Mouse (Mus musculus): ENCODE results near the gene Fxr2. TPM values are rescaled to one million over a fixed set of nuclear protein-coding genes. Genes with fewer than 3 reads are reported as not detected.

Gene Fxr2
- total RNA-seq, 2 experiments from 2014 or later: 69.2 to 71.6 TPM

GRCm38 (mm10) chr11:69655264-69656064 is 22.7 kb downstream of the Fxr2 start, which contains the start of gene Sox15:
TSS of gene Sox15 (plus strand) at chr11:69655314.
- intact Hi-C loops (cut with DNase I): loop anchor here (1.0 to 2.0 kb wide), 2 partner anchors 25 to 100 kb away; no protein-coding TSS in a partner anchor
- DNase-seq: peak; percentile 70 to 80

- no peak for DNase-seq
- intact Hi-C loops (cut with DNase I): no loop called here
Measured at GRCm38 (mm10) chr11:69656065-69656455, 23.3 kb downstream of the Fxr2 start.

- peak in 1 of 2 experiments; percentile 56 for DNase-seq
- intact Hi-C loops (cut with DNase I): no loop called here
Measured at GRCm38 (mm10) chr11:69656617-69657461, 24.0 kb downstream of the Fxr2 start.

GRCm38 (mm10) chr11:69657462-69657881 is 24.7 kb downstream of the Fxr2 start:
- intact Hi-C loops (cut with DNase I): no loop called here

DNA sequence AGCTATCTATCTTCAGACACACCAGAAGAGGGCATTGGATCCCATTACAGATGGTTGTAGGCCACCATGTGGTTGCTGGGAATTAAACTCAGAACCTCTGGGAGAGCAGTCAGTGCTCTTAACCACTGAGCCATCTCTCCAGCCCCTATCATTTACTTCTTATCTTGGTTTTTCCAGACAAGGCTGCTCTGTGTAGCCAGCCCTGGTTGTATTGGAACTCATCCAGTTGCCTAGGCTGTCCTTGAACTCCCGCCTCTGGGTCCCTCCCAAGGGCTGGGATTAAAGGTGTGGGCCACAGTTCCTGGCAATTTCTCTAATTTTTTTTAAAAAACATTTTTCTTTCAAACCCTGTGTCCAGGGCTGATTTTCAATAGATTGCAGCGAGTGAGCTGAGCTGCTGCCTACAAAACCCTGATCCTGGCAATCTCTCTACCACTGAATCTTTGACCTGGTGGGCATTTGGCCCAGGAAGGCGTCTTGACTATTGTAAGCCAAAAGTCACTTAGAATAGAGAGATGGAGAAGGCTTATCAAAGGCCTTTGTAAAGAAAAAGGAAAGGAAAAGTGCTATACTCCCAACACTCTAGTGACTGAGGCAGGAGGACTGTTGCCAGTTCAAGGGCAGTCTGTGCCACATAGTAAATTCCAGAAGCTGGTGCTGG is 28.6 kb downstream of the Fxr2 start:
- no peak for DNase-seq
- intact Hi-C loops (cut with DNase I): no loop called here

More at GRCm38 (mm10) chr11:69657462-69657881, 24.7 kb downstream of the Fxr2 start:
- no peak for DNase-seq

DNA sequence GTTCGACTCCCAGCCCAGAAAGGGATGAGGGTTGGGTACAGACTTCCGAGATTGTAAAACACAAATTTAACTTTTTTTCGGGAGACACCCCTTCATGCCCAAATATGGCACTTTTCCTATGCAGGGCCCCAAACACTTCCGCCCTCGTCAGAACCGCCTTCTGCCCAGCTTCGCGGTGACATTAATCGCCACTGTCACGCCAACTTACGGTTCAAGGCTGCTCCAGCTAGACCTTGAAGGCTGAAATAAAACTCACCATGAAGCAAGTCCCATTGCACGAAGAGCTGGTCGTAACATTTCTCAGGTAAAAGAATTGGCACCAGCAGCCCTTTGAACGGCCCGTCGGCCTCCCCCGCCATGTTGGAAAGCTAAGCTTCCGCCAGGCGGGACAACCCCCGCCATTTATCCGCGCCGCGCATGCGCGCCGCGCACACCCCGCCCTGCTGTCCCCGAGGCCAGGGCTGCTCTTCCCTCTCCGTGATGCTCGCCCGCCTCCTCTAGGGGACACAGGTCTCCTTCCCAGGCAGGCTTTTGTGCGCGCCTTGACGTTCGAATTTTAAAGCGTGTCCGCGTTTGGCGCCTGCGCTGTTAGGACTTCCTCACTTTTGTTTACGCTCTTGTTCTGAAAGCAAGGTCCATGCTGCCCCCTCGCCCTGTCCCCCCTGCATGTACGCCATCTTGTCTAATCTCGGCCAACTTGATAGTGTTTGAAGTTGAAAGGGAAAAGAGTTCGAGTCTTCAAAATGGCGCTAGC is 29.6 kb downstream of the Fxr2 start, which contains the start of gene Mpdu1:
Gene Mpdu1, minus strand, starts transcription at position 430 of the 754 bp plus-strand sequence.
- intact Hi-C loops (cut with DNase I): no loop called here
- DNase-seq: peak; percentile 93 to 95

DNA sequence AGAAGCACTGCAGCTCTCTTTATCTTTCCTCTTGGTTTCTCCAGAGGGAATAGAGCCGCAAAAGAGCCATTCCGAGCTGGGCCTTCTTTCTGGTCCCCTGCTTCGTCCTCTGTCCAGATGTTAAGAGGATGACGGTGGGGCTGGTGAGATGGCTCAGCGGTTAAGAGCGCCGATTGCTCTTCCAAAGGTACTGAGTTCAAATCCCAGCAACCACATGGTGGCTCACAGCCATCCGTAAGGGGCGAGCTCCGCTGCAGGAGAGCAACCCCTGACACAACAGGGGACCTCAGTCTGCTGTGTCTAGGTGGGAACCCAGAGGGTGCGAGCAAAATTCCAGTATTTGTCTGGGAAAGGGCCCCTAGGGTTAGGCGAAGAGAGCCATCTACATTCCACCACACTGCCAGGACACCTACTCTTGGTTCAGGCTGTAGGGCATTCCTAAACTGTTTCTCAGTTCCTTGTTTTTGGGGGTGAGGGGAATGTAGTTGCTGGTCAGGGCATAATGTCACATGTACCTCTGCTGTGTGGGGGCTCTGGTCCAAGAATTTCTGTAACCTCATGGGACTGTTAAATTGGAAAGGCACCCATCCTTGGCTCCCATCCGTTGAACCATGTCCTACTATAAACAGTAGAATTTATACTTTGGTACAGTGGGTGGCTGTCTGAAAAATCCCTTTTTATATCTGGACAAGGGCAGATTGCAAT is 30.3 kb downstream of the Fxr2 start:
- intact Hi-C loops (cut with DNase I): no loop called here
- no peak for DNase-seq

DNA sequence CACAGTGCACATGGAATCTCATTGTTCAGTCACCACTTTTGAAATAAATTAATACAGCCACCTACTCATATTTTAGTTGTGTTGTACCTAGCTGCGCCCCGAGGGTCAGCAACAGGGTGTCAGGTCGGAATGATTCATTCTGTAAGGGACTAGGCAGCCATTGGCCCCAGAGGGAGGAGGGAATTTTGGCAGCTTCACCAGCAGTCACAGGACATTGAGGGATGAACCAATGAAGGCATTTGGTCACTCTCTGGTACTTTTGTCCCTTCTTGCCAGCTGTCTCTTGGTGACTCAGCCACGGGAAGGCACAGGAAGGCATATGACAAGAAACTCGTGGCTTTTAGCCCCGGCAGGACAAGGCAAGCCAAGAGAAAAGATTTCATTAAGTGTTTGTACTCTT is 31.0 kb downstream of the Fxr2 start:
- intact Hi-C loops (cut with DNase I): no loop called here
- DNase-seq: no peak

GRCm38 (mm10) chr11:69664841-69665240 is 32.1 kb downstream of the Fxr2 start:
- intact Hi-C loops (cut with DNase I): no loop called here

GRCm38 (mm10) chr11:69665457-69665960 is 32.7 kb downstream of the Fxr2 start:
- DNase-seq: no peak
- intact Hi-C loops (cut with DNase I): no loop called here

More at GRCm38 (mm10) chr11:69664841-69665240, 32.1 kb downstream of the Fxr2 start:
- DNase-seq: no peak

DNA sequence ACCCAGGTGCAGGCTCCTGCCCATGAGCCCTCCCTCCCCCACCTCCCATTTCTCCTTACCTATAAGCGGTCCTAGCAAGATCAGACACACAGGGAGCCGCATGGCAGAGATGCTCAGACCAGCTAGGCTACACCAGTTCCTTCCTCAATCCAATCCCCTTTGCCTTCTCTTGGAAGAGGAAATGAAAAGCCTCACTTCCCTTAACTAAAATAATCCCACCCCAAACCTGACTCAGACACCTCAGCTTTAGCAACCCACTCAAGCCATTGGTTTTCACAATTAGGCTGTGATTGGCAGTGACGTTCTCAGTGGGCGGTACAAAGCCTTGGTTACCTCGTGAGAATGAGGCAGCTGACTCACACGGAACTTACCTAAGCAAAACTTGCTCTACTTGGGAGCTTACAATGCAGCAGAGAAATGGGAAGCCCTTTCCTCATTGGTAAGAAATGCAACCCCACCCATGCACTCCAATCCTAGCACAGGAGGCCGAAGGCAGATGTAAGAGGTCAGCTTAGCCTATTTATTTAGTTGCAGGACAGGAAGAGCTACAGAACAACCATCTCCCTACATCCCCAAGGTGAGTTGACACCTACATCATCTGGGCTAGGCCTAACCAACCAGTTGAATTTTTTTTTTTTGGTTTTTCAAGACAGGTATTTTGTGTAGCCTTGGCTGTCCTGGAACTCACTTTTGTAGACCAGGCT is 33.3 kb downstream of the Fxr2 start, which contains the start of gene Cd68:
Gene Cd68, minus strand, starts transcription at position 193 of the 704 bp plus-strand sequence.
- intact Hi-C loops (cut with DNase I): no loop called here
- DNase-seq: no peak

DNA sequence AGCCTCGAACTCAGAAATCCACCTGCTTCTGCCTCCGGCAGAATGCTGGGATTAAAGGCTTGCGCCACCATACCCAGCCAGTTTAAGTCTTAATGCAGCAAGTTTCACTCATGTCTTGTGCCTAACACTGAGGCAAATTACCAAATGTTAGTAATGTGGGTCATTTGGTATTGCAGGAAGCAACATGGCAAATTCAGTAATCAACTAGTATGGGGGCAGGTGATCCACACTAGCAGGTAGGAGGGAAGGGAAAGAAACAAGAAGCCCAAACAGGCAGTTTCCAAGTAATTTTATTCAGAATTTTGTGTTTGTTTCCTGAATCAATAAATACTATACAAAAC is 33.8 kb downstream of the Fxr2 start:
- intact Hi-C loops (cut with DNase I): no loop called here
- no peak for DNase-seq

- peak; percentile 96 to 97 for DNase-seq
- intact Hi-C loops (cut with DNase I): loop anchor here (5.0 kb wide), 1 partner anchor 311 kb away; the partner anchor contains the start of genes Ctdnep1 and Elp5
Measured at GRCm38 (mm10) chr11:69670786-69671725, 38.3 kb downstream of the Fxr2 start.

GRCm38 (mm10) chr11:69671726-69672124 is 38.9 kb downstream of the Fxr2 start:
- intact Hi-C loops (cut with DNase I): loop anchor here (5.0 kb wide), 1 partner anchor 311 kb away; the partner anchor contains the start of genes Ctdnep1 and Elp5
- DNase-seq: no peak

DNA sequence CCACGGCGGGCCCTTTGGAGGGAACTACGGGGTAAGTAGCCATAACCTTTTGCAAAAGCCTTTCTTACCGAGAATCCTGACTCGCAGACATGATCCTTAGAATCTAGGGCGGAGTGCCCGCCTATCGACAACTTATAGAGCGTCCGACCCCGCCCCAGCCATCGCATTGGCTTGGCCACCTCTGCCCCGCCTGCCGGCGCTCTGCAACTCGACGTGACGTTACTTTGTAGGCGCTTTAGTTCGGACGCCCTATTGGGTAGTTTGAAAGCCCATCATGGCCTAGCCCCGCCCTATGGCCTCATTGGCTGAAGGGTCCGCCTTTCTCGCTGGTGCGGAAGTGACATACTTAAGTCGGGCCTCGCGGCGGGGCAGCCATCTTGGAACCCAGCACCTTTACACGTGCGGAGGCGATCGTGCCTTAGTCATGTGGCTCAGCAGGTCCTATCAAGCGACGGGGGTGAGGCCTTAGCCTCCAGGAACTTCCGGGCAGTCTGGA is 39.5 kb downstream of the Fxr2 start, which contains the start of gene Eif4a1:
Gene Eif4a1, minus strand, starts transcription at position 213 of the 496 bp plus-strand sequence.
- DNase-seq: peak; percentile 99 to 100
- intact Hi-C loops (cut with DNase I): loop anchor here (5.0 kb wide), 1 partner anchor 310 kb away; the partner anchor contains the start of genes Ctdnep1 and Elp5

- no peak for DNase-seq
- intact Hi-C loops (cut with DNase I): no loop called here
Measured at GRCm38 (mm10) chr11:69679144-69679543, 46.4 kb downstream of the Fxr2 start.

All from heart, postnatal 14 days (tissue).